Mouse (Mus musculus) cerebellum, adult 18-20 months (tissue): ENCODE results near the gene Unc13d.
"Not testable (repeated sequence)": the region's sequence is repeated elsewhere in the genome, so short reads cannot be mapped to it uniquely, and the experiment has no call there.

Experiments used
- DNase-seq, 2 experiments: peaks; one replicate each; pipeline ENCODE4 v3.0.0; 2021

Gene Unc13d

DNA sequence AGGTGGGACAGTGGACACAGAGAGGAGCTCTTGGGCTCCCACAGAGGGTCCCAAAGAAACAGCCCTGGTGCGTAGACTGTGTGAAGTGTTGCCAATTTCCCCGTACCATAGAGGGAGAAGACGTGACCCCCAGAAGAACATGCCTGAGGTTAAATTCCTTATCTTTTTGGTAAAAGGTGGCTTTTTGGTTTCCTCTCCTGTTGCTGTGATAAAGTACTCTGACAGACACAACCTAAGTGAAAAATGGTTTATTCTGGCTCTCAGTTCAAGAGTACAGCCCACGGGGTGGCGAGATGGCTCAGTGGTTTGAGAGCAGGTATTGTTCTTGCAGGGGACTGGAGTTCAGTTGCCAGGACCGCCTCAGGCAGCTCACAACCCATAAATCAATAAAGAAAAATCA is 21.7 kb upstream of the Unc13d start:
- DNase-seq = no peak

DNA sequence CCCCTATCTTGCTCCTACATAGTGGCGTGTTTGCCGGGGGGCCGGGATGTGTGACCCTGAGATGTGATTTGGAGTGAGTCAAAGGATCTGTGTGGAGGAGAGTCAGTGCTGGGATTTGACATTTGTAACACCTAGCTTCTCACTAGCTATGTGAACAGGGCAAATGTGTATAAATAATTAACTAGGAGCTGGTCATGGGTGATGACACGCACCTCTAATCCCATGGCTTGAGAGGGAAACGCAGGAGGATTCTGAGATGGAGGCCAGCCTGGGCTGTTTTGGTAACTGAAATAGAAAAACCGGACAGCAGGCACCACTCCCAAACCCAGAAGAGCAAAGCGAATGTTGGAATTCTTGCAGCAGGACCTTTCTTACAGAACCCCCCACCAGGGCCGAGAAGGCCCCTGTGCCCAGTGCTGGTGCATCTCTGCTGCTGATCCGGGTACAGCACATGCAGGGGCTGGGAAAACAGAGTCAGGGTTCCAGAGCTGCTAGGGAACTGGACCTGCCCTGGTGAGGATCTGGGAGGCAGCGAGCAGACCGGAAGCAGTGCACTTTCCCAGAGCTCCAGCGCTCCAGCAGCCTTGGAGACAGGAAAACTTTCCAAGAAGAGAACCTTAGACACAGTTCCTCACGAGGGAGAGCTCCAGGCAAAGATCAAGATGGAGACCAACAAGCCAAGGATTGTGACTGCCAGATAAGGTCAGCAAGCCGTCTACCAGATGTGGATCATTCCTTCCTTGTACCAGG is 21.1 kb upstream of the Unc13d start:
- DNase-seq = no peak

DNA sequence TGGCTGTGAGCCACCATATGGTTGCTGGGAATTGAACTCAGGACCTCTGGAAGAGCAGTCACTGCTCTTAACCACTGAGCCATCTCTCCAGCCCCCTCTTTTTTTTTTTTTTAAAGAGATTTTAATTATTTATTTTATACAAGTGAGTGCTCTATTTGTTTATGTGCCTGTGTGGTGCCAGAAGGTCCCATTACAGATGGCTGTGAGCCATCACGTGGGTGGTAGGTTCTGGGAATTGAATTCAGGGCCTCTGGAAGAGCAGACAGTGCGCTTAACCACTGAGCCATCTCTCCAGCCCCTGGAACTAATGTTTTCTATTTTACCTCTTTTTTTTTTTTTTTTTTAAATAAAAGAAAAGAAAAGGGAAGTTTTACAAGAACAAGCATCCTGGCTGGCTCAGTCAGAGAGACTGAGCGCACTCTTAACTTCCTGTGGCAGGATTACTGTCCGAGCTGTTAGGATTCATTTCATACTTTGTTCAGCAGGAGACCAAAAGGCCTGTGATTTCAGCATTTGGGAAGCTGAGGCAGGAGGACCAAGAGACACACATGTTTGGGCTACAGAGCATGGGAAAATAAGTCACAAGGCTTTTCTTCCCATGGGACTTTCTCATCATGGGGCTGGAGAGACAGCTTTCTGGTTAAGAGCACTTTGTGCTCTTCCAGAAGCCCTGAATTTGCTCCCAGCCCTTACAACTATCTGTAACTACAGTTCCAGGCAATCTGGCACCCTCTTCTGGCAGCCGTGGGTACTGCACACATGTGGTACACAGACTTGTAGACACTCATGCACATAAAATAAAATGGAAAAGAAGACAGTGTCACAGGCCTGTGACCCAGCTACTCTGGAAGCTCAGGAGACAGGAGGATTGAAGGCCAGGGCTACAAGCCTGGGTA is 18.7 kb upstream of the Unc13d start:
- no peak for DNase-seq

DNA sequence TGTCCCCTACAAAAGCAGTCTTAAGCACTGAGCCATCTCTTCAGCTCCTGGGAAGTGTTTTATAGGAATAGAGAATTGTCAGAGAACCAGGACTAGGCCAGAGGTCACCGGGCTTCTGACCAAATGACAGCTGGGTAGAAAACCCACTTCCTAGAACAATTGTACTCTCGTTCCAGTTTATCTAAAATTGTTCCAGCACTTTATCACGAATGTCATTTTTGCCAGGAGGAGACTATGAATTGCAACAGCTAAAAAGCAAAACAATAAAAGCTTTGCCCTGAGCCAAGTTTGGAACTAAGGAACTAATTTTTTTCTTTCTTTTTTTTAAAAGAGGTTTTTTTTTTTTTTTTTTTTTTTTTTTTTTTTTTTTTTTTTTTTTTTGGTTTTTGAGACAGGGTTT is 17.8 kb upstream of the Unc13d start:
- no peak for DNase-seq

- DNase-seq = no peak
These were observed 16.2 kb upstream of the Unc13d start for GRCm38 (mm10) chr11:116093771-116094565.

- DNase-seq = not testable (repeated sequence)
These were observed 15.2 kb upstream of the Unc13d start for GRCm38 (mm10) chr11:116092959-116093358.

DNA sequence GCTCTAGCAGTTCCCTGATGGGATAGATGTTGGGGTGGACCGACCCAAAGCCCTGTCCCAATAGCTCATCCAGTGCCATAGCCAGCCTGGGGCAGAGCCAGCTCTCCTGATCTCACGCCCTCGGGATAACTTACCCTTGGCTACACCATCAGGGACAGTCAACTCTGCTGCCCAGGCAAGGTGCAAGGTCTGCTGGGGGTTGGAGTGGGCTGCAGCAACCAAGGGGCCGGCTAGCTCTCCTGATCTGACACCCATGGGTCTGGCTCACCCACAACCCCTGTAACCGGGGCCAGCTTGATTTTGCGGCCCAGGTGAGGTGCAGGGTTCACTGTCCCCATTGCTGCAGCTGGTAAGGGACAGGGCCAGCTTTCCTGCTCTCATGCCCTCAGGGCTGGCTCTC is 13.8 kb upstream of the Unc13d start:
- DNase-seq = no peak

- no peak for DNase-seq
These were observed 11.8 kb upstream of the Unc13d start for GRCm38 (mm10) chr11:116089545-116089944.

DNA sequence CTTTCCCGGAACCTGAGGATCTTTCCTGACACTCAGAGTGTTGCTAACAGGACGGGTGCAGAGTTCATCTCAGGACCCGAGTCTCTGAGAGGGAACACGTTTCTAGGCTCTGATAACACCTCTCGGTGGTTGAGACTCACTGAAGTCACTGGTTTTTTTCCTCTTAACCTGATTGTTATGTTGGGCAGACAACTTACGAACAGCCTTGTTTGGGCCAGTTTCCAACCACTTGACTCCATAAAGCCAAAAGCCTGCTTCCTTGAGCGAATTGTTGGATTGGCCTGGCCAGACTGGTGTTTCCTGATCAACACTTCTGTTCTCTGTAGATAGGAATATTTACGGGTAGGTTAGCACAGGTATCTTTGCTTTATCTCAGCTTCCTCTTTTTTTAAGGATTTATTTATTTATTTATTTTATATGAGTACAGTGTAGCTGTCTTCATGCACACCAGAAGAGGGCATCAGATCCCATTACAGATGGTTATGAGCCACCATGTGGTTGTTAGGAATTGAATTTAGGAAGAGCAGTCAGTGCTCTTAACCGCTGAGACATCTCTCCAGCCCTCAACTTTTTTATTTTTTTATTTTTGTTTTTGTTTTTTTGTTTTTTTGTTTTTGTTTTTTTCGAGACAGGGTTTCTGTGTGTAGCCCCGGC is 11.1 kb upstream of the Unc13d start:
- DNase-seq = no peak

GRCm38 (mm10) chr11:116088188-116088587 is 10.4 kb upstream of the Unc13d start:
- DNase-seq = no peak

DNA sequence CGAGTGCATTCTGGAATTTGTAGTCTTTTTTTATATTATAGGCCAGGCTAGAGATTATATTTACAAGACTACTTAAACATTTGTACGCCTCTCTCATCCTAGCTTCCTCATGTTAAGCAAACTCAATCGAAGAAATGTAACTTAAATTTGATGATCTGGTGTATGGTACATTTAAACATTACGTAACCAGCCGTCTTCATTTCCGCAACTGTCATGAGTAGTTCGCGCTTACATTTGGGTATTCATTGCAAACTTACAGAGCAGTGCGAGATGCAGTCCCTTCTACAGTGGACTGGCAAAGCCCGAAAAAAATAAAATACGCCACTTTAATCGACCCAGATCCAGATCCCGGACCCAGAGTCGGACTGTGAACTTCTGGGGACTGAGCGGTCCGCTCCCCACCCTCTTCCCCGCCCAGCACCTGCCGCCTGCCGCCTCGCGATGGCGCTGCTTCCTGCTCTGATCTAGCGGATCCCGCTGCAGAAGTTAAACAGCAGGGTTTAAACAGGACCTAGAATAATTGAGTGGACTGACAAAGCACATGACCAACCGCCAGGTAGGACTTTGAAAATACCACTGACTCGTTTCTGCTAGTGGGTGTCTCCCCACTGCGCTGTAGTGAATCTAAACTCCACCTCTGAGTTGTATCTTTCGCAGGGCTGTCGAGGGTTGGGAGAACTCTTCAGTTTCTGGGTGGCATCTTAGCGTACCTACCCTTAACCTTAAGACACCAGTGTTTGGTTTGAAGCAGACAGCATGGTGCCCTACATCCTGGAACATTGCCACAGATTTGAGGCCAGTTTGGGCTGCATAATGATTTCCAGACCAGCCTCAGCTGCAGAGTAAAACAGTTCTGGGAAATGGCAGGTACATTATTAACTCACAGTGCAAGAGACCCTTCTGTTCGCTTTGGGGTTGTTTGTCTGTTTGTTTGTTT is 9.7 kb upstream of the Unc13d start:
- DNase-seq = peak; percentile 92 to 94

GRCm38 (mm10) chr11:116086258-116087193 is 8.8 kb upstream of the Unc13d start, which contains the start of gene Wbp2:
Wbp2 (minus strand) TSS chr11:116086995.
- peak; percentile 94 to 99 for DNase-seq

- no peak for DNase-seq
These were observed 6.4 kb upstream of the Unc13d start for GRCm38 (mm10) chr11:116084166-116084565.

DNA sequence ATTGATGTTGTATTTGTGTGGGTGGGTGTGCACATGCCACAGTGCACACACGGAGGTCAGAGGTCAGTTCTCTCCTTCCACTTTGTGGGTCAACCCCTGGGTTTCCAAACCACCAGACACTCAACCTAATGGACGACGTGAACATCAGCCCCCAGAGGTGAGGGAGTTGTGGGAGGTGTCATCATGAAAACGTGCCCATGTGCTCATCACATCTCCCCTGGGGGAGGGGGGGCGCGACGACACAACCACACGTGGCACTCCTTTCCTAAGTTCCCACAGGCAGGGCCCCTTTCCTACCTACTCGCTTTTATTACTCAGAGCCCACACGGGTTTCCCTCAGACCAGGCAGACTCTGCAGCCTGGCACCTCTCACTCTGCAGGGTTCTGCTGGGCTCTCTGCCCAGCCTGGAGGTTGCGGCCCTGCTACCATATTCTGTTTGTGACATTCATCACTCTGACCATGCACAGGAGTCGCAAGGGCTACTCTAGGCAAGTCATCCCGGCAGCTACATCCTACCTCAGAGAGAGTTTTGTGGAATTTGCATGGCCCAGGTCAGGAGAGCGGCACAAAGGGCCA is 5.4 kb upstream of the Unc13d start:
- DNase-seq = peak in 1 of 2 experiments; percentile 37

DNA sequence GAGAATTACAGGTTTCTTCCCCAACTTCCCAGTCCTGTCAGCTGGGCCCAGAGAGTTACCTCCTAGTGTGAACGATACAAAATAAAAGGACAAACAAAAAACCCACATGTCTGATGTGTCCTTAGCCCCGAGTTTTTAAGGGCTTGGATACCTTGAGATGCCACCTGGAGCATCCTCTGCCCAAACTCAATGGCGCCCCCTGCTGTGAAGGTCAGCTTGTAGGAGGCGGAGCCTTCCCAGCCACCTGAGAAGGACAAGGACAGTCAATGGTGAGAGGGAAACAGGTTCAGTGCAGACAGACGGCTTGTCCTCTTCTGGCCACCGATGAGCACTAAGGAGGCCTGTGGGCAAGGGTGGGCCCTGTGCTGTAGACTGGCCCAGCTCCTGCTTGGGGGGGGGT is 3.3 kb upstream of the Unc13d start:
- DNase-seq = peak; percentile 79 to 80

- DNase-seq = peak; percentile 62 to 66
These were observed 1.8 kb upstream of the Unc13d start for GRCm38 (mm10) chr11:116079511-116079910.

DNA sequence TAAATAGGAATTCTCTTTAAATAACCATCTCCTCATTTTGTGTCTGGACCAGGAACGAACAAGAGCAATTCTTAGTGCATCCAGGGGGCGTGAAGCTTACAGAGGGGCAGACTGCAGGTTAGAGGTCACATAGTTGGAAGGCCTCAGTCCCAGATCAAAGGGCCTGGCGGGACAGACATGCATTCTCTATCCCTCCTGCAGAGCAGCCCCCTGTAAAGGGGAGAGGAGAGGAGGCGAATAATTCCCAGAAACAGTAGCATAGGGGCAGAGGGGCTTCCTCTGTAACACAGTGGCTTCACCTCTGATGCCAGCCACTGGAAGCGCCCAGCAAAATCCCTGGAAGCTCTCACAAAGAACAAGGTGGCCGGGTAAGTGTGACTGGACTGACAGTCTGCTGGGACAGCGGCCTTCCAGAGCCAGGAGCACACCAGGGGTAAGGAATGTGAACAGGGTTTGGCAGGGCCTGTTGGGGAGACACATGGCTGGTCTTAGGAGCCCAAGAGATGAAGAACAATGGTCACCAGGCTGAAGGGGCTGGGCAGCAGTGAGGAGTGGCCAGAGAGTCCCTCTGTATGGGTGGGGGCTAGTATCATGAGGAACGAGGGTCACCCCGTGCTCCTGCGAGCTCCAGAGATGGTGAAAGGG is 1.0 kb upstream of the Unc13d start:
- peak in 1 of 2 experiments; percentile 36 for DNase-seq

GRCm38 (mm10) chr11:116078221-116078620 is 460 bp upstream of the Unc13d start:
- DNase-seq = no peak

GRCm38 (mm10) chr11:116076836-116077235 is 925 bp downstream of the Unc13d start:
- DNase-seq = peak in 1 of 2 experiments; percentile 17
